Mouse (Mus musculus) neural tube, embryonic 11.5 days (tissue): ENCODE measurements at regions not wholly inside any gene's neighbourhood (a gene's known extent, or its start where the extent isn't known, plus 50 kb on each side); places are given as distances from the start of the nearest gene placed in this dataset.
A peak's percentile ranks its signal among the peaks of the same experiment; 100 is the strongest.

Experiments
- ATAC-seq: fragments of 200-750 bp; cut with Nextera tagmentation; 2 replicates; pipeline ENCODE4 v1.8.0; 2017; ENCODE audit warnings: moderate number of reproducible peaks, mild to moderate bottlenecking, moderate TSS enrichment, moderate library complexity; ENCODE audit not compliant: insufficient read depth, low FRiP score, low TSS enrichment
- DNase-seq: peaks from one replicate; pipeline ENCODE4 v3.0.0-alpha.2; 2015; ENCODE audit warnings: low spot score
- H3K27ac ChIP-seq: fragments of 300-500 bp; sonication (generic); 2 replicates; pipeline ENCODE4 v1.5.1; 2014; ENCODE audit warnings: low read depth, mild to moderate bottlenecking, low read length
- H3K27me3 ChIP-seq: fragments of 300-500 bp; sonication (generic); 2 replicates; pipeline ENCODE4 v1.6.1; 2014; ENCODE audit warnings: mild to moderate bottlenecking, low read length, mixed read lengths; ENCODE audit not compliant: control insufficient read depth, insufficient read depth
- H3K36me3 ChIP-seq: fragments of 300-500 bp; sonication (generic); 2 replicates; pipeline ENCODE4 v1.6.1; 2014; ENCODE audit warnings: mild to moderate bottlenecking, low read length, moderate library complexity, mixed read lengths; ENCODE audit not compliant: control insufficient read depth, insufficient read depth
- H3K4me1 ChIP-seq: fragments of 300-500 bp; sonication (generic); 2 replicates; pipeline ENCODE4 v1.6.1; 2014; ENCODE audit warnings: low read length, mixed read lengths; ENCODE audit not compliant: control insufficient read depth, insufficient read depth
- H3K4me2 ChIP-seq: fragments of 300-500 bp; sonication (generic); 2 replicates; pipeline ENCODE4 v1.6.1; 2014; ENCODE audit warnings: low read depth, mild to moderate bottlenecking, moderate library complexity
- H3K4me3 ChIP-seq: fragments of 300-500 bp; sonication (generic); 2 replicates; pipeline ENCODE4 v1.5.1; 2014; ENCODE audit warnings: low read depth, low read length
- H3K9ac ChIP-seq: fragments of 300-500 bp; sonication (generic); 2 replicates; pipeline ENCODE4 v1.6.1; 2014; ENCODE audit warnings: mild to moderate bottlenecking, low read length
- H3K9me3 ChIP-seq: fragments of 300-500 bp; sonication (generic); 2 replicates; pipeline ENCODE4 v1.6.1; 2016; ENCODE audit warnings: low read length; ENCODE audit not compliant: control insufficient read depth
- WGBS: fragments of 180-500 bp; shearing (Covaris S2); extraction: QIAGEN DNeasy Blood & Tissue Kit; methylation state at CpG from one replicate; pipeline ENCODE4 v1.1.7; 2014; 5-methylcytosine and 5-hydroxymethylcytosine counted together

DNA sequence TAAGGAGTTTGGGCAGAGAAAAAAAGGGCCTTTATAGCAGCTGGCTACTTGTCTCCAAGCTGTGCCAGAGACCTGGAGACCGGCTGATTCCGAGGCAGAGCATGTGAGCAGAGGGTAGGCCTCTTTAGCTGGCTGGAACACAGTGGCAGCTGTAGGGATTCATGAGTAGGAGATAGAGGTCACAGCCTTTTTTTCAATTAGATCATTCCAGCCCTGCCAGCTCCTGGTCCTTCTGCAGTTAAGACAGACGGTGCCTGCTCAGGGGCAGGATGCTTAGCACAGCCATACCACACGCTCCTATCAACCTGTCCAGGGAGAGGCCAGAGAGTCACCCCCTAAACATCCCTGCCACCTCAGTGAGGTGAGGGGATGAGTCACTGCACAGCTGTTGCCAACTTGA is 302.1 kb downstream of the Galc start:
- H3K9me3 ChIP-seq, result no peaks in the 10 kb centered on the region
- DNase-seq (no peak), ATAC-seq (no peak)
- no peaks in the 10 kb centered on the region for H3K36me3 ChIP-seq
- H3K27ac ChIP-seq, result no peak overlapping the region
- no peak overlapping the region for H3K9ac ChIP-seq
- H3K4me1 ChIP-seq, result no peaks in the 10 kb centered on the region
- no peaks in the 10 kb centered on the region for H3K27me3 ChIP-seq
- no peak overlapping the region for H3K4me2 ChIP-seq
- 70% methylated on average over 4 of the region's 4 CpGs for WGBS
- no peak overlapping the region for H3K4me3 ChIP-seq

DNA sequence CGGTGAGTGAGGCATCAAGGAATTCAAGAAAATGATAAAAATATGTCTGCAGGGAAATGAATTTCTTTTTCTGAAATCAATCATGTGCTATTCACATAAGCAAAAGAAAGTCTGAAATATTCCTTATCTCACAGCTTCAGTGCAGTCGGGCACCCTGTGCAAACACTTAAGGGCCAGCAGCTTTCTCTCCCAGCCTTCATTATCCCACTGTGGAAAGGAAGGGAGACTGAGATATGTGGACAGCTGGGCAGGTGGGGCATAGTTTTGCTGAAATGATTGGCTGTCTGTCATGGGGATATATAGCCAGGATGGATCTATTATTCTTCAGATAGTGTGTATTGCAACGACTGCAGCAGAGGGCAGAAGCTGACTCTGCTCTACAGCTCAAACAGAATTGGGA is 305.9 kb downstream of the Galc start:
- H3K4me1 ChIP-seq, result no peaks in the 10 kb centered on the region
- DNase-seq, result no peak
- no peak for ATAC-seq
- no peak overlapping the region for H3K4me2 ChIP-seq
- WGBS, result 83% methylated on average over 3 of the region's 3 CpGs
- no peak overlapping the region for H3K27ac ChIP-seq
- no peaks in the 10 kb centered on the region for H3K27me3 ChIP-seq
- H3K4me3 ChIP-seq, result no peak overlapping the region
- no peak overlapping the region for H3K9ac ChIP-seq
- H3K9me3 ChIP-seq, result no peaks in the 10 kb centered on the region
- H3K36me3 ChIP-seq, result no peaks in the 10 kb centered on the region

DNA sequence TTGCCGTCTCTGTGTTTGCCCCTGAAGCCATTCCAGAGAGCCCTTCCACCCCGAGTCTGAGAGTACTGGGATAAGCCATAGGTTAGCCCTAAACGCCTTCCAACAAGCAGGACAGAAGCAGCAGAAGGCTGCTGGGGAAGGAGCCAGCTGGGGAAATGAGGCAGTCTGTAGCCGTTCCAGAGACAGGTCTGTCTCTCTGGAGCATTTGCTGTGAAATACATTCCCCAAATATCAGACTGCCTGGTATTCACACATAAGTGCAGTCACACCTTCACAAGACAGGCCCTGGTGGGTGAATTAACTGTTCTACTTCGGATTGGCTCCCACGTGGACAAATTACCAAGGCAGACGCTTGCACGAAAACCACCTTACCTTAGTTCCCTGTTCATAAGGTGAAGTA is 307.1 kb downstream of the Galc start:
- Histone ChIP-seq H3K27ac (no peak overlapping the region), H3K9me3 (no peaks in the 10 kb centered on the region), H3K4me3 (no peak overlapping the region), H3K4me2 (no peak overlapping the region), H3K27me3 (no peaks in the 10 kb centered on the region), H3K9ac (no peak overlapping the region), H3K4me1 (no peaks in the 10 kb centered on the region), H3K36me3 (no peaks in the 10 kb centered on the region)
- ATAC-seq (no peak), DNase-seq (no peak)
- 77% methylated on average over 8 of the region's 8 CpGs for WGBS

DNA sequence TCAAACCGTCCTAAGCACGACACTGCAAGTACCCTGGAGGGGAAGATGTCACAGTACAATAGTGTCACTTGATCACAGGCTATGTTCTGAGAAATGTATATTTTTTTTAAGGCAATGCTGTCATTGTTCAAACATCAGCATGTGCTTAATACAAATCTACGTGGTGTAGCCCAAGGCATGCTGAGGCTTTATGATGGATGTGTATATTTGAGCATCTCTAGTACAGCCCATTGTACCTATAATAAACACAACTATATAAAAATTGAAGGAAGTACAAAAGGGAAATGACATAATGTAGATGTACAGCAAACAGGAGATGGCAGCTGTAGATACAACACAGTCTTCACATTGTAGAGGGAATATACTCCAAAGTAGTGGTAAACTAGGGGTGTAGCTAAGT is 309.2 kb downstream of the Galc start:
- 92% methylated on average over 3 of the region's 3 CpGs for WGBS
- H3K4me3 ChIP-seq, result no peak overlapping the region
- H3K4me2 ChIP-seq, result no peak overlapping the region
- no peaks in the 10 kb centered on the region for H3K36me3 ChIP-seq
- H3K4me1 ChIP-seq, result no peaks in the 10 kb centered on the region
- no peak overlapping the region for H3K27ac ChIP-seq
- H3K9ac ChIP-seq, result no peak overlapping the region
- H3K27me3 ChIP-seq, result no peaks in the 10 kb centered on the region
- DNase-seq, result no peak
- ATAC-seq, result no peak
- H3K9me3 ChIP-seq, result no peaks in the 10 kb centered on the region

DNA sequence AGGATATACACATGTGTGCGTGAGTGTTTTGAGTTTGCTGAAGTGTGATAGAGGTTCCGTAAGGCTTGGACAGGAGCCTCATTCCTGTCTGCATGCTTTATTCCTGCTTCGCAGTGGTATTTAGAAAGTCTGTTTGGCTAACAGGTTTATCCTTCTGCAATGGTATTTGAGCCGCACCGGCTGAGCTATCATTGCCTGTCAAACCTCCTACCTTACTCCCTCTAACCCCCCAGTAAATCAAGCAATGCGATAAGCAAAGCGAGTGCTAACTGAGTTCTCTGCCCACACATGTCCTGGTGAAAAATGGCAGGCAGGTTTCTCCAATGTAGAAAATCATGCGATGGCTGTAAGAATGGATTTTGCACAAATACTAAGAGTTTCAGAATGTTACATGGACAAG is 311.8 kb downstream of the Galc start:
- no peak for ATAC-seq
- DNase-seq, result no peak
- H3K27me3 ChIP-seq, result no peaks in the 10 kb centered on the region
- H3K9me3 ChIP-seq, result no peaks in the 10 kb centered on the region
- H3K4me1 ChIP-seq, result no peaks in the 10 kb centered on the region
- H3K36me3 ChIP-seq, result no peaks in the 10 kb centered on the region
- no peak overlapping the region for H3K4me2 ChIP-seq
- H3K27ac ChIP-seq, result no peak overlapping the region
- no peak overlapping the region for H3K4me3 ChIP-seq
- H3K9ac ChIP-seq, result no peak overlapping the region
- 92% methylated on average over 8 of the region's 8 CpGs for WGBS

DNA sequence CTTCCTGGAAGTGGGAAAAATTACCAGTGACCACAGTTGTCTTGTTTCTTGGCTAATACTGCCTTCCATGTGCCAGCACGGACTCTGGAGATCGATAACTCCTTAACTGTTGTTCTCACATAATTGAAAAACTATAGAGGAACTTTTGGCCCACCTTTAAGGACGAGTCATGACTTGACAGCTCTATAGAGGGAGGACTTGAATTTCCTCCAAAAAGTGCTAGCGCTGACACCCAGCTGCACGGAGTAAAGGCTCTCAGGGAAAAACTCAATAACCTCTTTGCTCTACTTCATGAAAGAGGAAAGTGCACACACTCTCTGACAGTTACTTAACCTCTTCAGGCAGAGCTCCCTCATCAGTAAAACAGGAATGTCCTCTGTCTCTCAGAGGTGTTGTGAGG is 320.9 kb downstream of the Galc start:
- DNase-seq (no peak), ATAC-seq (no peak)
- 88% methylated on average over 5 of the region's 5 CpGs for WGBS

DNA sequence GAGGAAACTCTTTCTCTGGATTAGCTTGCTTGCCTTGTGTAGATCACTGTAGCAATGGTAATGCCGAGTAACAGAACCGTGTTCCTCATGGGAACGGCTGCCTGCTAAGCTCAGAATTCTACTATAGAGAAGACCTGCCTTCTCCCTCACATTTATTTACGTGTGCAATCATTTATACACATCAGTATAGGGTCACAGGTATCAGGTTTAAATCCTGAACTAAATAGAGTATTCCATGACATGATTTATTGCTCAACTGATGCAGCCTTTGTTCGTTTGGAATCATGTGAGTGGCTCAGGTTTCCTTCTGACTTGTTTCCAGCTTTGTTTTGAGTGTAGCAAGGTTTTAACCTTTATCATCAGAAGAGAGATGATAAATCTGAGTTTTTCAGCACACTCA is 329.4 kb downstream of the Galc start:
- DNase-seq (no peak), ATAC-seq (no peak)
- H3K27ac ChIP-seq, result no peak overlapping the region
- 77% methylated on average over 5 of the region's 5 CpGs for WGBS
- no peaks in the 10 kb centered on the region for H3K36me3 ChIP-seq
- H3K9me3 ChIP-seq, result no peaks in the 10 kb centered on the region
- no peak overlapping the region for H3K4me2 ChIP-seq
- H3K4me3 ChIP-seq, result no peak overlapping the region
- H3K4me1 ChIP-seq, result no peaks in the 10 kb centered on the region
- H3K9ac ChIP-seq, result no peak overlapping the region
- H3K27me3 ChIP-seq, result no peaks in the 10 kb centered on the region

More for the DNA sequence above, 320.9 kb downstream of the Galc start:
- H3K4me3 ChIP-seq, result no peak overlapping the region
- no peak overlapping the region for H3K27ac ChIP-seq
- no peaks in the 10 kb centered on the region for H3K4me1 ChIP-seq
- no peak overlapping the region for H3K4me2 ChIP-seq
- H3K9ac ChIP-seq, result no peak overlapping the region
- H3K27me3 ChIP-seq, result no peaks in the 10 kb centered on the region
- no peaks in the 10 kb centered on the region for H3K9me3 ChIP-seq
- H3K36me3 ChIP-seq, result no peaks in the 10 kb centered on the region

DNA sequence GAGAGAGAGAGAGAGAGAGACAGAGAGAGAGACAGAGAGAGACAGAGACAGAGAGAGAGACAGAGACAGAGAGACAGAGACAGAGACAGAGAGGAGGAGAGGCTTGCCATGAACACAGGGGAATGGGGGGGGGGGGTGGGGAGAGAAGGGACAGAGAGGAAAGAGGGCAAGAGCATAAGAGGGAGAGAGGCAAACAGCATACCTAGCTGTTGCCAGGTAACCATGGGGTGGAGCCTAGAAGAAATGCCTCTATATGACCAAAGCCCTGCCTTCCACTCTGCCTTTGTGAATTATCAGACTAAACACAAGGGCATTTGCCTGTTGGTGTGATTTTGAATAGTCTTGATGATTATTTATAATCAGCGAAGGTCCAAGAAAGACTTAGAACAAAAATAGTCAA is 332.2 kb downstream of the Galc start:
- DNase-seq, result no peak
- 93% methylated on average over 1 of the region's 1 CpGs for WGBS
- Histone ChIP-seq H3K27me3 (no peaks in the 10 kb centered on the region), H3K9ac (no peak overlapping the region), H3K9me3 (no peaks in the 10 kb centered on the region), H3K4me3 (no peak overlapping the region), H3K27ac (no peak overlapping the region), H3K36me3 (no peaks in the 10 kb centered on the region), H3K4me2 (no peak overlapping the region), H3K4me1 (no peaks in the 10 kb centered on the region)
- no peak for ATAC-seq

DNA sequence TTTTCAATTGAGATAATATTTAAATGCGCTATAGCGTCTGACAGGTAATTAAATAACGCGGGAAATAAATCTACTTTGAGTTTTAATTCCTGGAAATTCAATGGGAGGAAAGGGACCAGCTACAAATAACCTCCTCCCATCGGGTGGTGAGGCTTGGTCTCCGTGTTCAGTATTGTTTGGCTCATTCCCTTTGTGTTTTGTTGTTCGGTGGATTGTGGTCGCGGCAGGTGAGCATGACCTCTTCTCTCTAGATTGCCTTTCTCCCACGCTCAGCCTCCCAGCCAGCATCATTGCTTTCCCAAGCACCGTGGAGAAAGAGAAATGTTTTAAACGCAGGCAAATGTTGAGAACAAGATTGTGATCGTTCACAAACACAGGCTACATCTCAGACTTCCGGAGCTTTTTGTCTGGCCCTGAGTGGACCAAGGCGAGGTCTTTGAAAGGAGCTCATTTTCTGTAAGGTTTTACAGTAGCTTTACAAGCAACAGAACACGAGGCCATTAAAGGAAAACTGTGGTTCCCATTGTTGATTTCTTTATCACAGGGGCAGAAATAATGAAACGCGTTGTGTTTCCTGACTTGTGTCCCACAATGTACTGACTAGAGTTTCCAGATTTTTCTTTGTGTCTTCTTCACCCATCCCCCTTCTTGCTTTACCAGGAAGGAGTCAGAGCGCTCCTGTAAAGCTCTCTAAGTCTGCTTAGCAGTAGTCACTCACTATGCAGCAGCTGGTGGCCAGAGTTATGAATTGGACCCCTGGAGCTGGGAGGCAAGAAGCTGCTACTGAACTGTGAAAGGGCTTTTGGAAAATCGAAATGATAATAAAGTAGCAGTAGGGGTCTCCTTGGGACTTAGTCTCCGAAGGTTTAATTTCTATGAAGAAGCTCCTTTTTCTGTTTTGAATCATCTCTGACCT is 337.7 kb downstream of the Galc start:
- WGBS, result 47% methylated on average over 21 of the region's 21 CpGs
- H3K9me3 ChIP-seq, result no peaks in the 10 kb centered on the region
- H3K4me2 ChIP-seq, result no peak overlapping the region
- H3K9ac ChIP-seq, result no peak overlapping the region
- H3K36me3 ChIP-seq, result no peaks in the 10 kb centered on the region
- no peaks in the 10 kb centered on the region for H3K27me3 ChIP-seq
- no peak overlapping the region for H3K4me3 ChIP-seq
- no peaks in the 10 kb centered on the region for H3K4me1 ChIP-seq
- DNase-seq, result peak; percentile 22
- no peak; the same call in 1 of the 2 replicates for ATAC-seq
- no peak overlapping the region for H3K27ac ChIP-seq
